Mouse (Mus musculus): ENCODE data around the gene Srbd1. TPM values are rescaled to one million over a fixed set of nuclear protein-coding genes. Genes with fewer than 3 reads are reported as not detected.
A peak's percentile ranks its signal among the peaks of the same experiment; 100 is the strongest.

Gene Srbd1
- total RNA-seq, 2 experiments from 2014 or later: 13.0 to 13.6 TPM

- no peak for DNase-seq (ENCODE audit: low spot score in 2 of 2)
These were observed 109.4 kb downstream of the Srbd1 start for GRCm38 (mm10) chr17:86035576-86035975.

GRCm38 (mm10) chr17:86035146-86035545 is 109.8 kb downstream of the Srbd1 start:
- DNase-seq (ENCODE audit: low spot score in 2 of 2): no peak

GRCm38 (mm10) chr17:86034641-86035040 is 110.3 kb downstream of the Srbd1 start:
- DNase-seq (ENCODE audit: low spot score in 2 of 2): no peak

GRCm38 (mm10) chr17:86032113-86032714 is 112.8 kb downstream of the Srbd1 start:
- no peak for DNase-seq (ENCODE audit: low spot score in 2 of 2)

DNA sequence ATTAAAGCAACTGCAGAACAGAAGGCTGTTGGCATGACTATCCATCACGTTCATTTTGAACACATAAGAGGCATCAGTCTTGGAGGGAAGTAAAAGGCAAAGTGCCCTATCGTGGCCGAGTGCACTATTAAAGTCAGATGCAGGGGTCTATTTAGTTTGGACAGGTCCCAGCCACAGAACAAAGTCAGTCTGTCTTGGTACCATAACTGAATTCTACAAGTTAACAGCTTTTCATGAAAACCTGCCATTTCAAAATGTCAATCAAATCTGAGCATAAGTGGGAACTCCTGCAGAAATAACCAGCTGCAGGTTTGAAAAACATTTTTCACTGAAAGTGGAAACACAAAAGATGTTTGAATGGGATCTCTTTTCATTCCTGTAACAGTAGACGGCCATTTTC is 115.0 kb downstream of the Srbd1 start:
- peak in 1 of 2 experiments; percentile 9 for DNase-seq (ENCODE audit: low spot score in 2 of 2)

DNA sequence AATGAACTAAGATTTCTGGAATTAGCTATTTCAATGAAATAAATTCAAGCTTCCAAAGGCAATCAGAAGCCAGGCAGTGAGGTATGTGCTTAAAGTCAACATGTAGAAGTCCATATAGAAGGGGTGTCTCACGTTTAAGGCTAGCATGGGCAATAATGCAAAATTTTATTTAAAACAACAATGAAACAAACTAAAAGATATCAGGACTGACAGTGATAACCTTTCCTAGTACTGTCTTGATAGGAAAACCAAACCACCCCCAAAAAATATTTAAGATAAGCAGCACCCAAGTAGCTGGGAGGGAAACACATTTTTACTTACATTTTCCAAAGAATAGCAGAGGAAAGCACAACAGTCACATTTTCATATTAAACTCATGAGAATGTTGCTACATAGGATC is 115.8 kb downstream of the Srbd1 start:
- no peak for DNase-seq (ENCODE audit: low spot score in 2 of 2)

- no peak for DNase-seq (ENCODE audit: low spot score in 2 of 2)
These were observed 117.3 kb downstream of the Srbd1 start for GRCm38 (mm10) chr17:86027577-86028199.

DNA sequence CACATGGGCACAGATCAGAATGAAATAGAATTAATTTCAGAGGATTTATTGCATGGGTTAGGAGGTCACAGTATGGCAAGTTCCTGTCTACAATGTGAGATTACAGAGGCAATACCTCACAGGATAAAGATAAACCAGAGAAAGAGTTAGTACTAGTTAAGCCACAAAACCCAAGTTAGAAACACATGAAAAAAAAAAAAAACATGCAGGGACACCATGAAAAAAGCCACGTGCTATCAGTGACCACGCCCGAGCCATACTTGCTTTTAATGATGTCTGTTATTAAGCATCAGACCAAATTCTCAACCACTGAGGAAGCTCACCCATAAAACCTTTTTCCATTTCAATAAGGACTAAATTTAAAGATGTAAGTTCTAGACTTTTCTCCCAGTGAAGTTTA is 120.4 kb downstream of the Srbd1 start:
- no peak for DNase-seq (ENCODE audit: low spot score in 2 of 2)

DNA sequence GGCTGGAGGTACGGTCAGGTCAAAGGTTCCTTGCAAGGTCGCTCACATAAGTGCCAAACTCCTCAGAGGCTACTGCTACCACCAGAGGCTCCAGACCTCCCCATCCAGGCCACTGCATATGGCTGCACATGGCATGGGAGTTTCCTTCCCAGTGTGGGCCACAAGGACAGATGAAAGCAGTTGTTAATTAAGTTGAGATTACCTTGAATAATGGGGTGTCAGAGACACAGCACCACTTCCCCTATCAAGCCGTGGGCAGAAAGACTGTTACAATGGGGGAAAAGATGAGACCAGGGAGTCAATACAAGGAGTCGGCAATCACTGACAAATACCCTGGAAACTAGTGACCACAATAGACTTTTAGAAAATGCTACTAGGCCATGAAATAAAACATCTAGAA is 122.6 kb downstream of the Srbd1 start:
- DNase-seq (ENCODE audit: low spot score in 2 of 2): no peak

DNA sequence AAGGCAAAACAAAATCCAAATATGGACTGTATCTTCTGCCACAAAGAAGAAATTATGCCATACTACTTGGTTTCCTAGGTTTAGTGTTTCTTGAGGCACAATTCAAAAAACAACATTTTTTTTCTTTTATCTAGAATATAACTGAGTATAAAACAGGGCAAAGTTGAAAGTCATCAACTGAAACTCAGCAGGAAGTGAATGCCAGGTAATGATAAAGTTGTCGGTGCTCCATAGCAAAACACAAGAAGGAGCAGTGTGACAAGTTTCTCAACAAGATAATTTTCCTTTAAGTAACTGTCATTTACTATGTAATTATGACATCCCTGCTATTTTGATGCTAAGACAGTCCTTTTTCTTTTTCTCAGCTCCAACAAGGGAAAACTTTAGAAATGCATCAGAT is 123.2 kb downstream of the Srbd1 start:
- no peak for DNase-seq (ENCODE audit: low spot score in 2 of 2)

GRCm38 (mm10) chr17:86021231-86021630 is 123.7 kb downstream of the Srbd1 start:
- DNase-seq (ENCODE audit: low spot score in 2 of 2): no peak

- DNase-seq (ENCODE audit: low spot score in 2 of 2): no peak
These were observed 125.2 kb downstream of the Srbd1 start for GRCm38 (mm10) chr17:86019793-86020192.

- no peak for DNase-seq (ENCODE audit: low spot score in 2 of 2)
These were observed 130.7 kb downstream of the Srbd1 start for GRCm38 (mm10) chr17:86014246-86014645.

DNA sequence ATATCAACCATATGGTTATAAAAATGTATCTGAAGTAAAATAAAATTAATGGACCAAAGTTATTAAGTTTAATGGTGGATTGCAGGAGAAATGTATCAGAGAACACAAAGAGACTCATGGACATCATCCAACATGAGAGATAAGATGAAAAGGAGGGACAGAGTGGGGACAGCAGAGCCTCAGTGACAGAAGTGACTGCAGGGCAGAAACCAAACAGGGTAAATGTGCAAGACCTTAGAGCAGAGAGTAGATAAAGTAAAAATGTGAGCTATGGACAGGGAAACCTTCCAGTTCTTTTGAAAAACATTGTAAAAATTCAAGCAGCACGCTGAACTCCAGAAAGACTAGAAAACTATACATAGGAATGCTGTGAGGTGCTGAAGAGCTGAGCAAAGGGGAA is 132.4 kb downstream of the Srbd1 start:
- no peak for DNase-seq (ENCODE audit: low spot score in 2 of 2)

DNA sequence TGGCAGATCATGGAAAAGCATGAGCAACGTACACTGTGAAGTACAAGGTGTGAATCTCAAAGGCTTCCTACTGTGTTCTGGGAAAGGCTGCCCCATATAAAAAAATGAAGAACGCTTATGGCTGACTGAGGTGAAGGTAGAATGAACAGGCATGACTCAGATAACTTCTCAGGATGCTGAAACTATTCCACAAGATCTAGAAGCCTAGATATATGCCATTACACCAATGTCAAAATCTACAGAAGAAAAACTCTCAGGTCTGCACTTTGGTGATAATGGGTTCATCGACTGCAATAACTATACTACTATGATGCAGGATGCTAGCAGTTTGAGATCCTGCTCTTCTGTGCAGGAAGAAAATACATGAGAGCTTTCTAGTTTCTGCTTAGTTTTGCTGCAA is 133.1 kb downstream of the Srbd1 start:
- DNase-seq (ENCODE audit: low spot score in 2 of 2): no peak

DNA sequence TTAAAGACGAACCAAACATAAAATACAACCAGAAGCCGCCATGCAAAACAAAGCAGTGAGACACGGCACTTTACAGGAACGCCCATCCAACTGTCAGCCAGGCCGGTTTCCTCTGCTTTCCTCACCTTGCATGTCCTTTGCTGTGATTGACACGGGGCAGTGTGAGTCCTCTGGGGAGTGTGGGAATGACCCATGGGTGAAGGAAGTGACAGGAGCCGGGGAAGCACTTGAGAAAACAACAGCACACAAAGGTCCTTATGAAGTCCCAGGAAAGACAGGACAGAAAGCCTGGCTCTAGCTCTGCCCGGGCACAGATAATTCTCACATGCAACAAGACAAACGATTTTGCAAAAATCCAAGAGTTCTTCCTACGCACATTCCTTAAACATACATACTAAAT is 136.6 kb downstream of the Srbd1 start:
- DNase-seq (ENCODE audit: low spot score in 2 of 2): no peak

- no peak for DNase-seq (ENCODE audit: low spot score in 2 of 2)
These were observed 142.9 kb downstream of the Srbd1 start for GRCm38 (mm10) chr17:86002113-86002512.

DNA sequence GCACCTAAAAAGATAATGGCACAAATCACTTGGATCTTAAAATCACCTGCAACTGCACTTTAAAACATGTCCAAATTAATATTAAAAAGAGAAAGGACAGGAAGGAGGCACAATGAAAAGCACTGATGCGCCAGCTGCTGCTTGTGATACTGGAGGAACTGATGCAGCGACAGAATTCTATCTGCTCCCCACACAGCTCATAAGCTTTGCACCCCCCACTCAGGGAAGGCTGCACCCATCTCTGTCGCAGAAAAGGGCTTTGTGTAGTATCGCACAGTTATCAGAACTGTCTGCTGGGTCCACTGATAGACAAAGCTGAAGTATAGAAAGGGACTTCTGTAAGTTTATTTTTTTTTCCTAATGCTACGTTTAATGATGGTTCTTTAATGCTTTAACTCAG is 143.3 kb downstream of the Srbd1 start:
- no peak for DNase-seq (ENCODE audit: low spot score in 2 of 2)

DNA sequence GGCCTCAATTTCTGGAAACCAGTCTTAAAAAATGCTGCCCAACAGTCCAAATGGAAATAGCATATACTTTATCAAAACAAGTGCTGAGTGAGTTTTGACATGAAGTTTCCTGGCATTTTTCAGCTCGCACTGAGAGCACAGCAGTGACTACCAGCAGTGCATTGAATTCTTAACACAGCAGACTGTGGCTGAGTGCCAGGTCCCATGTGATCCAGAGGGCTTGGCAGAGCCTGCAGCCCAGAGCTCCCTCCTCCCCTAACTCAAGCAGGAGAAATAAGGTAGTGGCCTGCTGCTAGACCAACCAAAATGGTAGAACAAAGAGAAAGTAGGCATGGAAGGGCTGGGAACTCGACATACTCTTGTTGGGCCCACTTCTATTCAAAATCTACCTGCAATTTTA is 149.2 kb downstream of the Srbd1 start:
- peak; percentile 36 to 66 for DNase-seq (ENCODE audit: low spot score in 2 of 2)

DNA sequence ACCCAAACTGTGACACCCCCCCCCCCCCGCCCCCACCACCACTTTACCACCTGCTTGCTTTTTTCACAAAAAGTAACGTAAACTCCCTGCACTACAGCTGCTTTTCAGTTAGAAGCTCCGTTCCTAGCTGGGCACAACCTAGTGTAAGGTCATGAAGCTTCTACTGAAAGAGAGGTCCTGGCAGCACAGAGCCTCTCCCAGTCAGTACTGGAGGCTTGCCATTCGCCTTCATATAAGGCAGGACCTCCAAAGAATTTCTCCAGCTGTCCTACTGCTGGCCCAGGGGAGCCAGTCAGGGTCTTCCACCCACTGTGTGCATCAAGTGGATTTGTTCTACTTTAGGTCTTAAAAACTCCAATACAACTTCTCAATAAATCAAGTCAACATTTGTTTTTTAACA is 149.9 kb downstream of the Srbd1 start:
- DNase-seq (ENCODE audit: low spot score in 2 of 2): no peak

- no peak for DNase-seq (ENCODE audit: low spot score in 2 of 2)
These were observed 155.8 kb downstream of the Srbd1 start for GRCm38 (mm10) chr17:85989058-85989769.

DNA sequence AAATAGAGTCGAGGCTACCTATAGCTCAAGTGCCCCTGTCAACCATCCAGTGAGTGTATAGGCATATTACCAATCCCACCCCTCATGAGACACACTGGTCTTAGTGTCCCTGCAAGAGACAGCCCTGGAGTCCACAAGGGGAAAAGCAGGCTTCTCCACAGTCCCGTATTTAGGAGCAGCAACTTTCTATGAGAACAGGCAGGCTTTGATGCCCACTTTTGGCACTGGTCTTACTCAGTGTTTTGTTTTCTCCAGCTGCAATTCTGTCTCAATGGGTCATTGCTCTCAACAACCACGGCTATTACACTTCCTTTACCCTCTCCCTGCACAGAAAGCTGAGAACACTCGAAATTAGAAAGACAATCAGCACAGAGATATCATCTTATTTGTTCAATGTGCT is 157.4 kb downstream of the Srbd1 start:
- DNase-seq (ENCODE audit: low spot score in 2 of 2): no peak

DNA sequence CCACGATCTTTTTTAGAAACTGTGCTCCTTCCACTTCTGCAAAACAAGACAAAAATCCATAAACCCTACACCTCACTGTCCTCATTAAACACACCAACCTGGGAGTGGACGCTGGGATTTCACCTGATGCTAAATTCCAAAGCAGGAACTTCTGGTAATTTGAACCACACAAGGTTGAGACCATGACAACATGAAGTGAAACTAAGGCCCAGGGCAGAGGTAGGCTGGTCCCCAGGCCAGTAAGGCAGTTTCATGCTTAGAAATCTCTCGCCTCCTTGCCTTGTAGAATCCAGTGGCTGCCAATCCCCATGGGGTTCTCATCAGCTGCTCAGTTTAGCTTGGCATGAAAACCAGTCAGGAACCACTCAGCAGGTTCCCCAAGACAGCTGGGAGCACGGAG is 158.4 kb downstream of the Srbd1 start:
- DNase-seq (ENCODE audit: low spot score in 2 of 2): no peak
